Mouse (Mus musculus): ENCODE measurements at regions not wholly inside any gene's neighbourhood (a gene's known extent, or its start where the extent isn't known, plus 50 kb on each side); places are given as distances from the start of the nearest gene placed in this dataset.

- no peak for ATAC-seq (replicated peaks; ENCODE audit: poor library complexity, severe bottlenecking)
Measured at GRCm38 (mm10) chr12:118439626-118440025, 138.4 kb upstream of the Sp4 start.

GRCm38 (mm10) chr12:118438882-118439281, 137.6 kb upstream of the Sp4 start:
- no peak for ATAC-seq (replicated peaks; ENCODE audit: poor library complexity, severe bottlenecking)

- ATAC-seq (replicated peaks; ENCODE audit: poor library complexity, severe bottlenecking): no peak
Measured at GRCm38 (mm10) chr12:118432703-118433102, 131.5 kb upstream of the Sp4 start.

- no peak for ATAC-seq (replicated peaks; ENCODE audit: poor library complexity, severe bottlenecking)
Measured at GRCm38 (mm10) chr12:118428384-118428783, 127.1 kb upstream of the Sp4 start.

GRCm38 (mm10) chr12:118415956-118416355, 114.7 kb upstream of the Sp4 start:
- no peak for ATAC-seq (replicated peaks; ENCODE audit: poor library complexity, severe bottlenecking)

GRCm38 (mm10) chr12:118411767-118412430, 110.7 kb upstream of the Sp4 start:
- ATAC-seq (replicated peaks; ENCODE audit: poor library complexity, severe bottlenecking): no peak

- no peak for ATAC-seq (replicated peaks; ENCODE audit: poor library complexity, severe bottlenecking)
Measured at GRCm38 (mm10) chr12:118410917-118411316, 109.7 kb upstream of the Sp4 start.

- no peak for ATAC-seq (replicated peaks; ENCODE audit: poor library complexity, severe bottlenecking)
Measured at GRCm38 (mm10) chr12:118405135-118405534, 103.9 kb upstream of the Sp4 start.

- ATAC-seq (replicated peaks; ENCODE audit: poor library complexity, severe bottlenecking): no peak
Measured at GRCm38 (mm10) chr12:118404171-118404570, 102.9 kb upstream of the Sp4 start.

- no peak for ATAC-seq (replicated peaks; ENCODE audit: poor library complexity, severe bottlenecking)
Measured at GRCm38 (mm10) chr12:118403519-118404087, 102.4 kb upstream of the Sp4 start.

- no peak for ATAC-seq (replicated peaks; ENCODE audit: poor library complexity, severe bottlenecking)
Measured at GRCm38 (mm10) chr12:118401377-118401776, 100.1 kb upstream of the Sp4 start.

GRCm38 (mm10) chr12:118391654-118392053, 90.4 kb upstream of the Sp4 start:
- ATAC-seq (replicated peaks; ENCODE audit: poor library complexity, severe bottlenecking): no peak

- ATAC-seq (replicated peaks; ENCODE audit: poor library complexity, severe bottlenecking): no peak
Measured at GRCm38 (mm10) chr12:118381013-118381412, 79.8 kb upstream of the Sp4 start.

- no peak for ATAC-seq (replicated peaks; ENCODE audit: poor library complexity, severe bottlenecking)
Measured at GRCm38 (mm10) chr12:118377898-118378297, 76.7 kb upstream of the Sp4 start.

GRCm38 (mm10) chr12:118376521-118377493, 75.6 kb upstream of the Sp4 start:
- peak; percentile 78 for ATAC-seq (replicated peaks; ENCODE audit: poor library complexity, severe bottlenecking)

- ATAC-seq (replicated peaks; ENCODE audit: poor library complexity, severe bottlenecking): no peak
Measured at GRCm38 (mm10) chr12:118373250-118373649, 72.0 kb upstream of the Sp4 start.

- no peak for ATAC-seq (replicated peaks; ENCODE audit: poor library complexity, severe bottlenecking)
Measured at GRCm38 (mm10) chr12:118371905-118372304, 70.7 kb upstream of the Sp4 start.

- no peak for ATAC-seq (replicated peaks; ENCODE audit: poor library complexity, severe bottlenecking)
Measured at GRCm38 (mm10) chr12:118367307-118368076, 66.3 kb upstream of the Sp4 start.

GRCm38 (mm10) chr12:118352866-118353265, 51.6 kb upstream of the Sp4 start:
- ATAC-seq (replicated peaks; ENCODE audit: poor library complexity, severe bottlenecking): no peak

- no peak for ATAC-seq (replicated peaks; ENCODE audit: poor library complexity, severe bottlenecking)
Measured at GRCm38 (mm10) chr12:118351421-118351820, 50.2 kb upstream of the Sp4 start.

All from granulocyte monocyte progenitor cell, adult 5-6 weeks (primary cell).